Mouse (Mus musculus) sigmoid colon, adult 10 weeks (tissue): Measurements from ENCODE around the gene Ints12. TPM values are rescaled to one million over a fixed set of nuclear protein-coding genes. Genes with fewer than 3 reads are reported as not detected.

Experiments
- polyA plus RNA-seq: library from polyadenylated mRNA; stranded (reverse); fragments of 350-450 nt; fragmentation: Illumina TruSeq; extraction: RNeasy Lipid Tissue Mini Kit (QIAGEN cat#74804); gene quantifications from one replicate; pipeline ENCODE4 v1.2.3, GENCODE M21; 2014; ENCODE audit warnings: low read depth, low replicate concordance

Gene Ints12
- 29.5 TPM for polyA plus RNA-seq

GRCm38 (mm10) chr3:133091664-133092273 is at the start of gene Ints12, which contains the start of gene Gstcd:
TSS of gene Ints12 (plus strand) at chr3:133091840.
TSS of gene Gstcd (minus strand) at chr3:133092033.

Other genes starting within 250 kb of the Ints12 start
- 3.3 TPM for gene Npnt, start 141.5 kb upstream of the Ints12 start, polyA plus RNA-seq
- gene Gstcd, start 193 bp downstream of the Ints12 start, polyA plus RNA-seq = 10.4 TPM
- 93.2 TPM for gene Arhgef38, start 143.1 kb downstream of the Ints12 start, polyA plus RNA-seq
- gene Ppa2, start 218.3 kb downstream of the Ints12 start, polyA plus RNA-seq = 224 TPM